Mouse (Mus musculus) heart, embryonic 15.5 days (tissue): ENCODE measurements around the gene Accs. TPM values are rescaled to one million over a fixed set of nuclear protein-coding genes. Genes with fewer than 3 reads are reported as not detected.

ENCODE experiments used
- ATAC-seq: fragments of 200-750 bp; cut with Nextera tagmentation; replicated peaks from 2 replicates; pipeline ENCODE4 v1.8.0; 2017; ENCODE audit warnings: low read depth, moderate TSS enrichment; ENCODE audit not compliant: insufficient number of reproducible peaks, insufficient read depth, low FRiP score
- H3K27ac ChIP-seq: fragments of 300-500 bp; sonication (generic); 2 replicates; pipeline ENCODE4 v1.5.1; 2015; ENCODE audit warnings: mild to moderate bottlenecking, inconsistent platforms
- H3K27me3 ChIP-seq: fragments of 300-500 bp; sonication (generic); 2 replicates; pipeline ENCODE4 v1.6.1; 2015; ENCODE audit warnings: inconsistent platforms
- H3K36me3 ChIP-seq: fragments of 300-500 bp; sonication (generic); 2 replicates; pipeline ENCODE4 v1.6.1; 2015; ENCODE audit warnings: mild to moderate bottlenecking, inconsistent platforms
- H3K4me1 ChIP-seq: fragments of 300-500 bp; sonication (generic); replicated peaks from 2 replicates; pipeline ENCODE4 v1.6.1; 2015; ENCODE audit warnings: inconsistent platforms
- H3K4me2 ChIP-seq: fragments of 300-500 bp; sonication (generic); 2 replicates; pipeline ENCODE4 v1.6.1; 2015; ENCODE audit warnings: inconsistent platforms, mild to moderate bottlenecking, moderate library complexity
- H3K4me3 ChIP-seq: fragments of 300-500 bp; sonication (generic); 2 replicates; pipeline ENCODE4 v1.5.1; 2015; ENCODE audit warnings: mild to moderate bottlenecking, inconsistent platforms
- H3K9ac ChIP-seq: fragments of 300-500 bp; sonication (generic); 2 replicates; pipeline ENCODE4 v1.6.1; 2015; ENCODE audit warnings: mild to moderate bottlenecking, inconsistent platforms
- H3K9me3 ChIP-seq: fragments of 300-500 bp; sonication (generic); replicated peaks from 2 replicates; pipeline ENCODE4 v1.6.1; 2016; ENCODE audit warnings: inconsistent platforms
- WGBS: fragments of 180-500 bp; shearing (Covaris S2); methylation state at CpG from one replicate; pipeline ENCODE4 v1.1.7; 2015; ENCODE audit warnings: mixed read lengths; 5-methylcytosine and 5-hydroxymethylcytosine counted together
- polyA plus RNA-seq: library from polyadenylated mRNA; unstranded; fragments of >200 nt; fragmentation: Nextera tagmentation; extraction: Ambion mirVana; gene quantifications from 2 replicates; pipeline ENCODE4 v1.2.1, GENCODE M21; 2015

The Accs gene
- polyA plus RNA-seq, 1 experiment from 2014 or later: 5.9 TPM

DNA sequence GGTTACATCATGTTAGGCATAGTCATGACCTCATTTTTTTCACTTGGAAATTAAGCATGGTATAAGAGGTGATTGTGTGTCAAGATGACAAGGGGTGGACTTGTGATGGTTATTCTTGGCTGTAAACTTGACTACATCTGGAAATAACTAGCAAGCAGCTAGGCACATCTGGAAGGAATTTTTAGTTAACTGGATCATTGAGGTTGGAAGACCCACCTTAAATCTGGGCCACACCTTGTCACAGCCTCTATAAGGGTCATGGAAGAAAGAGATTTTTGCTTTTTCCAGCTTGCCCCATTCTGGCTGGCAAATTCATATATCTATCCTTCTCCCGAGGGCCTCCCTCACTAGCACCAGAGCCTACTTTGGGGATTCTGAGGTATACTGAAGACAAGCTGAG is 1.6 kb upstream of the Accs start:
- WGBS: 74% methylated on average over 1 of the region's 1 CpGs
- H3K9ac ChIP-seq: no peak overlapping the region
- H3K27me3 ChIP-seq: no peaks in the 10 kb centered on the region
- peaks cover 4% of the 10 kb centered on the region; the same call in 1 of the 2 replicates for H3K36me3 ChIP-seq
- no peaks in the 10 kb centered on the region for H3K9me3 ChIP-seq
- H3K4me3 ChIP-seq: no peak overlapping the region
- H3K4me2 ChIP-seq: no peak overlapping the region
- no peak for ATAC-seq
- H3K4me1 ChIP-seq: peaks cover 9% of the 10 kb centered on the region
- H3K27ac ChIP-seq: no peak overlapping the region

DNA sequence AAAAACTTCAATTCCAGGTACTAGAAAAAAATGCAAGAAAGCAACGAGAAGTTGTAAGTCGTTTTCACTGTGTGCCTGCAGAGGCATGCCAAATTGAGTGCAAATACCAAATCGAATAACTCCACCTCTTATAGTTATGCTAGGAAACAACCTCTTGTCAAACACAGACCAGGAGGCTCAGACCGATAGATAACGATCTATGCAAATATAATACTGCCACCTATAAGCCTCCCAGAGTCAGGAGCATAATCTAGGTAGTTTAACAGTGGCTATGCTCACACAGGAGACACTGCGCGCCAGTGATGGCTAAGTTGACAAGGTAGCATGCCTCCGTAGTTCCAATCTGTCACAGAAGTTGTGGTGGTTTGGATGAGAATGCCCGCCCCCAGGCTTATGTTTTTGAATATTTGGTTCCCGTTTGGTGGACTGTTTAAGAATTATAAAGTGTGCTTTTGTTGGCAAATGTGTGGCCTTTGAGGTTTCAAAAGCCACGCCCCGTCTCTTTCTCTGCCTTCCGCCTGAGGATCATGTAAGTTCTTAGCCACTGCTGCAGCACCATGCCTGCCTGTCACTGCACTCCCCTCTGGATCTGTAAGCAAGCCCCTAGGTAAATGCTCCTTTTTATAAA is 688 bp upstream of the Accs start:
- no peak for ATAC-seq
- 40% methylated on average over 13 of the region's 13 CpGs for WGBS
- no peaks in the 10 kb centered on the region for H3K27me3 ChIP-seq
- H3K4me3 ChIP-seq: peak overlapping the region; percentile 62
- H3K27ac ChIP-seq: no peak overlapping the region
- peaks cover 4% of the 10 kb centered on the region; the same call in 1 of the 2 replicates for H3K36me3 ChIP-seq
- H3K4me2 ChIP-seq: peak overlapping the region; percentile 69
- peaks cover 9% of the 10 kb centered on the region for H3K4me1 ChIP-seq
- H3K9me3 ChIP-seq: no peaks in the 10 kb centered on the region
- no peak overlapping the region for H3K9ac ChIP-seq

DNA sequence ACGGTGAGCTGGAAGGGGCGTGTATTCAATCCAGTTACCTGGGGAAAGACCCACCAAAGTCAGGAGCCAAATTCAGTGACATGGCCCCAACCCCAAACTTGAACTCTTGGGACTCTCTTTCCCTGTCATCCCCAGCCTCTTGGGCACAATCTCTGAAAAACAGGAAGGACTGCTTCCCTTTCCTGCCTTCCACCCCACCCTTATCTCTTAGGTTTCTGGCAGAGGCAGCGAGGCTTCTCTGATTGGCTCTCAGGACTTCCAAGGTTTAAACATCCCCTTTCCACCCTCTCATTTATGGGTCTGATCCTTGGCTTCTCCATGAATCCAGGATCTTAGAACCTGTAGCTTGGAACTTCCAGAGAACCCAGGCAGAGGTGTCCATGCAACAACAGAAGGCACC is 8.4 kb downstream of the Accs start:
- WGBS: 83% methylated on average over 3 of the region's 3 CpGs
- Histone ChIP-seq H3K4me3 (no peak overlapping the region), H3K4me1 (peaks cover 5% of the 10 kb centered on the region), H3K9me3 (no peaks in the 10 kb centered on the region), H3K27ac (no peak overlapping the region), H3K4me2 (no peak overlapping the region), H3K27me3 (no peaks in the 10 kb centered on the region), H3K36me3 (peaks cover 38% of the 10 kb centered on the region), H3K9ac (no peak overlapping the region)
- no peak for ATAC-seq

DNA sequence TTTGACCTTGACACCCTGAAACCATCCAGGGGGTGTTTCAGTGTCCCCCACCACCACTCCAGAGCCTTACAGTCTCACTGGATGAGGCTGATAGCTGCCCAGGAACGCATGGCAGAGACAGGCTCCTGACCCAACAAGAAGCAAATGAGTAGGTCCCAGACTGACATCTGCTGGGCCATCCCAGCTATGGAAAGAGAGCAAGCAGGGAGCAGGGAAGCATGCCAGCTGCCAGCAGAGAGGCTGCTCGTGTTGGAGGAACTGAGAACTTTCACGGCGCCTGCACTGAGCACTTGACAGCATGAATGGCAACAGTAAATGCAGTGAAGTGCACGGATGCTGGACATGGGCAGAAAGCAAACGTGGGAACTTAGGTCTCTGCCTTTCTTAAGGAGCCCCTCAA is 9.6 kb downstream of the Accs start:
- no peak overlapping the region for H3K4me3 ChIP-seq
- peaks cover 5% of the 10 kb centered on the region for H3K4me1 ChIP-seq
- H3K36me3 ChIP-seq: peaks cover 38% of the 10 kb centered on the region
- H3K27ac ChIP-seq: no peak overlapping the region
- H3K27me3 ChIP-seq: no peaks in the 10 kb centered on the region
- ATAC-seq: no peak
- no peak overlapping the region for H3K4me2 ChIP-seq
- H3K9me3 ChIP-seq: no peaks in the 10 kb centered on the region
- no peak overlapping the region for H3K9ac ChIP-seq
- 69% methylated on average over 6 of the region's 6 CpGs for WGBS

DNA sequence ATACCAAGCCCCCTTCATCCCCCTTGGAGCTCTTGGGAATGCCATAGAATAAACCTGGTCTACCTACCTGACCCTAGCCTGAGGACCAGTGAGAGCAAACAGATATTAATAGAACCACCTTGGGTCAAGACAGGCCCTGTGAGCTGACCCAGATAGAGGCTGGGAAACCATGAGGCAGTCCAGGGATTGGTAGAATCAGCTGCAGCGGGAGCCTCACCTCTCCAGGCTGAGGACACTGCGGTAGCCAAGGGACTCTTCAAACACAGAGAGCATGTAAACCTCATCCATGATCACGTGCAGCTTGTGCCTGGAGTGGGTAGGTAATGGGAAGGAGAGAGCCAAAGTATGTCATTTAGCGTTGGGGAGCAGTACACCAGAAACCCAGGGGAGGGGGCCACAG is 10.8 kb downstream of the Accs start:
- no peaks in the 10 kb centered on the region for H3K27me3 ChIP-seq
- no peak overlapping the region for H3K9ac ChIP-seq
- no peaks in the 10 kb centered on the region for H3K9me3 ChIP-seq
- H3K4me3 ChIP-seq: no peak overlapping the region
- no peak overlapping the region for H3K4me2 ChIP-seq
- ATAC-seq: no peak
- H3K36me3 ChIP-seq: peaks cover 30% of the 10 kb centered on the region
- 88% methylated on average over 4 of the region's 4 CpGs for WGBS
- H3K27ac ChIP-seq: no peak overlapping the region
- H3K4me1 ChIP-seq: peaks cover 5% of the 10 kb centered on the region

DNA sequence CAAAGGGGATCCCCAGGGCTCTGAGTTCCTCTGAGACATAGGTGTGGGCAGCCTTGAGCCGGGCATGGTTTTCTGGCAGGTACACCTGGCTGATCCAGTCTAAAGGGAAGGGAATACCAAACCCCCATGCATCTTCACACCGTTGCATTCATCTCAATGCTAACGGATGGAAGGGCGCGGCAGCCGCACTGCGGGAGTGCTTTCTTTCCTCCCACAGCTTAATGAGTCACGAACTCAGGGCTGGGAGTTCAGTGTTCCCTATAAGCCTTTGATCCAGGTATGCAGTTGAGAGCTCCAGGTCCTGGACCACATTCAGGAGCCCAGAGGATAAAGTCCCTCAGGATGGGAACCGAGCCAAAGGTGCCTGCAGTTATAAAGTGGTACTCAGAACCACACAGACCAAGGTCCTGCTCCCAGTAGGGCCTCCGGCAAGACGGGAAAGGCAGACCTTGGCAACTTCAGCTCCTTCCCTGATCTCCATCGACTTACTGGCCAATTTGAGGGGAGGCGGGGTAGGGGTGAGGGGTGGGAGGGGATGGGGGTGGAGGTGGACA is 13.4 kb downstream of the Accs start:
- Histone ChIP-seq H3K9me3 (no peaks in the 10 kb centered on the region), H3K36me3 (peaks cover 23% of the 10 kb centered on the region), H3K9ac (no peak overlapping the region), H3K4me3 (no peak overlapping the region), H3K4me2 (no peak overlapping the region), H3K27me3 (no peaks in the 10 kb centered on the region), H3K4me1 (peaks cover 5% of the 10 kb centered on the region), H3K27ac (no peak overlapping the region)
- WGBS: 76% methylated on average over 13 of the region's 13 CpGs
- no peak for ATAC-seq

DNA sequence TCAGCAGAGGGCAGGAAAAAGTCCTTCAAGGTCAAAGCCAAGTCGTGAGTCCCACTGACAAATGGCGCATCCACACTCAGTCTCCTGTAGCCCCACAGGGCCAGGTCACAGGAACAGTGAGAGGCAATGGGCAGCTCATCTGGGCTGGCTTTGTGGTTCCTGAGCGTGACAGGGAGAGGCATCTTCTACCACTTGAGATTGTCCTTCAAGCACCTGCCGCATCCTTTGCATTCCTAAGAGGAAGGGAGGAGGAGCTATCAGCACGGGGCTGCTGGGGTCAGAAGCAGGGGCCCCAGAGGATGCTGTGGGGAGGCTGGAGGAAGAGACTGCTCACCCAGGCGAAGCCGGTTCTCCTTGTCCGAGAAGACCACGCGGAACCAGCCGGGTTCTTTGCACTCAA is 14.1 kb downstream of the Accs start:
- Histone ChIP-seq H3K27me3 (no peaks in the 10 kb centered on the region), H3K4me1 (peaks cover 5% of the 10 kb centered on the region), H3K4me3 (no peak overlapping the region), H3K9me3 (no peaks in the 10 kb centered on the region), H3K4me2 (no peak overlapping the region), H3K36me3 (peaks cover 16% of the 10 kb centered on the region), H3K9ac (no peak overlapping the region), H3K27ac (no peak overlapping the region)
- ATAC-seq: no peak
- WGBS: 77% methylated on average over 11 of the region's 11 CpGs

DNA sequence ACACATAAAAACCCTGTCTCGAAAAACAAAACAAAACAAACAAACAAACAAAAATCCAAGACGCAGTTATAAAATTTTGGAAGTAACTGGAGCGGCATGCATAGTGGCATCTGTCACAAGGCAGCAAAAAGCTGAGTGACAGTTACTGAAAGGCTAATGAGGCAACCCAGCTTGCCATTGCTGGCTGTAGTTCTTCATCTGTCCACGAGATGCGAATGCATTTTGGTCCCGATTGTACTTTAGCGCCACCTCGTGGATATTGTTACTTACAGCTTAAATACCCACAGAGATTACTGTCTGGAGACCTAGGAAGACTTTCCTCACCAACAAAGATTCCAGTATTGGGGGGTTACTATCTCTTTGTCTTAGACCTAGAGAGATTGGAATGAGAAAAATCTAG is 26.2 kb downstream of the Accs start:
- no peak overlapping the region for H3K9ac ChIP-seq
- H3K4me2 ChIP-seq: no peak overlapping the region
- no peak overlapping the region for H3K27ac ChIP-seq
- H3K4me3 ChIP-seq: no peak overlapping the region
- H3K36me3 ChIP-seq: no peaks in the 10 kb centered on the region
- H3K27me3 ChIP-seq: no peaks in the 10 kb centered on the region
- H3K4me1 ChIP-seq: peaks cover 9% of the 10 kb centered on the region
- H3K9me3 ChIP-seq: no peaks in the 10 kb centered on the region
- no peak for ATAC-seq
- 16% methylated on average over 8 of the region's 8 CpGs for WGBS

DNA sequence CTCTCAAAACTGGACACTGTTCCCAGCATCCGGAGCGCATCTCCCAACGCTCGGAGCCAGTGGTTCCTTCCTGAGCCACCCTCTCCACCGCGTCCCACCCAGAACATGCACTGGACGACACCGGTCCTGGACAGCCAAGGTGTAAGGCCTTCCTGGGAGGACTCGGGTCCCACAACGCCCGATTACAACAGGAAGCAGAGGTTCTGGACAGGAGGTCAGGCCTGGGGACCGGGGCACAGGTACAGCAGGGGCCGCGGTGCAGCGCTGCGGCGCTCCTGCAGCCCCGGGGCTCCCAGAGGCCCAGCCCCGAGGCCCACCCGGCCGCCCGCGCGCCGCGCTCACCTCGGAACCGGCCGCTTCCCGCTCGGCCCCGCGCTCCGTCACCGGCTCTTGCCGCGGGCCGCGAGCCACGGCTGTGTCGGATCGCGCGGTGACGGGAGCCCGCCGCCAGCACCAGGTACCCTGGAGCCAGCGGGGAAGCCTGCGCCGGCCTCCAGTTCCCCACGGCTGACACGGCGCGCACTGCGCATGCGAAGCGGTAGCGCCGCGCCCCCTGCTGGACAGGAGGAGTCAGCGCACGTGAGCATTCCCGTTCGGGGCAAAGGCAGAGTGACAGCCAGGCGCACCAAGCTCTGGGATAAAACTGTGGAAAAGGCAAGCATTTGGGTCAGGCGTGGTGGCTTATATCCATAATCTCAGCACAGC is 27.5 kb downstream of the Accs start, which contains the start of gene Ext2:
Gene Ext2, minus strand, starts transcription at position 524 of the 705 bp plus-strand sequence.
- peak; percentile 92 for ATAC-seq
- H3K4me2 ChIP-seq: peak within 1 kb of the TSS; percentile 88
- no peaks in the 10 kb centered on the region for H3K36me3 ChIP-seq
- no peaks in the 10 kb centered on the region for H3K9me3 ChIP-seq
- H3K27ac ChIP-seq: peak within 1 kb of the TSS; percentile 33; the same call in 1 of the 2 replicates
- no peaks in the 10 kb centered on the region for H3K27me3 ChIP-seq
- peaks cover 9% of the 10 kb centered on the region for H3K4me1 ChIP-seq
- WGBS: 1% methylated on average over 66 of the region's 66 CpGs
- peak within 1 kb of the TSS; percentile 97 for H3K4me3 ChIP-seq
- peak within 1 kb of the TSS; percentile 97 for H3K9ac ChIP-seq

DNA sequence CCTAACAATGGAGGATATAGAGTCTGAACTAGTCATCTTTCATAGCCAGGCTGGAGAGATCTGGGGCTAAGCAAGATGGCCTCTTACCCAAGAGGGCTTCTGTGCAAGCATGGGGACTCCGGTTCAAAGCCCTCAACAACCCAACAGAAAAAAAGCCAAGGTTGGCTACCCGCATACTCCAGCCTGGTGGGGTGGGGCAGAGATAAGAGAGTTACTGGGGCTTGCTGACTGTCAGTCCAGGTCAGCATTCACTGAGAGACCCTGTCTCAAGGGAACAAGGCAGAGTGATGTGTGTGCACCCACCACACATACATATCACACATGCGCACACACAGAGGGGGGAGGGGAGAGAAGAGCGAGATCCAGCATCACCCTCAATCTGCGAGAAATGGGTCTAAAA is 32.0 kb downstream of the Accs start:
- no peaks in the 10 kb centered on the region for H3K27me3 ChIP-seq
- H3K4me2 ChIP-seq: no peak overlapping the region
- H3K4me1 ChIP-seq: peaks cover 9% of the 10 kb centered on the region
- no peak overlapping the region for H3K9ac ChIP-seq
- H3K27ac ChIP-seq: no peak overlapping the region
- H3K36me3 ChIP-seq: peaks cover 8% of the 10 kb centered on the region; the same call in 1 of the 2 replicates
- no peaks in the 10 kb centered on the region for H3K9me3 ChIP-seq
- ATAC-seq: no peak
- H3K4me3 ChIP-seq: no peak overlapping the region
- WGBS: 91% methylated on average over 5 of the region's 5 CpGs

DNA sequence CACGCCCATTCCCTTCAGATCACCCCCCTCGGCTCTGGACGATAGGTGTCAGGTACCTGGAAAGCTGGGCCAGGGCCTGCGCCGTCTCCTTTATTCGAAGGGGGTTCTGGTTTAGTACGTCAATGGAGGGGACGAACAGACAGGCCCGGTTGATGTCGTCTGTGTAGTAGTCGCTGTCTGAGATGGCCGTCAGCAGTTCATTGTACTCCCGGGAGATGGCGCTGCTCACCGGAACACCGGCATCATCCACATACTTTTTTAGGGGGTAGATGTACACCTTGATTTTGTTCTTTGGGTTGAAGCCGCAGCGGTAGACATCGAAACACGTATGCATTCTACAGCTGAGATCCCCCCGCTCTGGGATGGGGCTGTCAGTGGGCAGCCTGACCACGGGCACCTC is 36.4 kb downstream of the Accs start:
- Histone ChIP-seq H3K9ac (no peak overlapping the region), H3K4me2 (no peak overlapping the region), H3K27me3 (no peaks in the 10 kb centered on the region), H3K4me3 (no peak overlapping the region), H3K27ac (no peak overlapping the region), H3K9me3 (no peaks in the 10 kb centered on the region), H3K36me3 (peaks cover 28% of the 10 kb centered on the region), H3K4me1 (no peaks in the 10 kb centered on the region)
- ATAC-seq: no peak
- WGBS: 88% methylated on average over 22 of the region's 22 CpGs
